Mouse (Mus musculus) liver, adult 2 months (tissue): ENCODE data around the gene 2900092C05Rik.

ENCODE experiments used
- CTCF ChIP-seq: fragments of 200-500 bp; IDR thresholded peaks from 2 replicates; pipeline ENCODE4 v1.5.1; 2011; ENCODE audit warnings: low read depth, low read length, control low read depth
- POLR2A ChIP-seq: fragments of 200-500 bp; IDR thresholded peaks from 2 replicates; pipeline ENCODE4 v1.6.1; 2011; ENCODE audit warnings: low read length, control low read depth; ENCODE audit not compliant: insufficient read depth; ENCODE audit errors: extremely low read depth

GRCm38 (mm10) chr7:12483771-12484170, 28.5 kb upstream of the 2900092C05Rik start:
- TF ChIP-seq CTCF (no peak), POLR2A (no peak)
